Mouse (Mus musculus): Measurements from ENCODE around the gene D930048N14Rik.
"Not testable (repeated sequence)": the region's sequence is repeated elsewhere in the genome, so short reads cannot be mapped to it uniquely, and the experiment has no call there.

The D930048N14Rik gene

GRCm38 (mm10) chr11:51650691-51651515 lies at the start of gene D930048N14Rik, which contains the start of gene N4bp3:
Gene D930048N14Rik, plus strand, starts transcription at chr11:51650954.
Gene N4bp3, minus strand, starts transcription at chr11:51650842.
- DNase-seq (ENCODE audit: low read depth in 2 of 2, low spot score in 2 of 2), result peak; percentile 59 to 63

GRCm38 (mm10) chr11:51602253-51602652 lies 48.5 kb upstream of the D930048N14Rik start:
- no peak for DNase-seq (ENCODE audit: low read depth in 2 of 2, low spot score in 2 of 2)

- peak; percentile 72 to 78 for DNase-seq (ENCODE audit: low read depth in 2 of 2, low spot score in 2 of 2)
Observed at GRCm38 (mm10) chr11:51605602-51606446, 44.9 kb upstream of the D930048N14Rik start.

GRCm38 (mm10) chr11:51606447-51607095 lies 44.2 kb upstream of the D930048N14Rik start, which contains the start of gene Hnrnpab:
Gene Hnrnpab, minus strand, starts transcription at chr11:51606847.
- peak; percentile 97 to 98 for DNase-seq (ENCODE audit: low read depth in 2 of 2, low spot score in 2 of 2)

GRCm38 (mm10) chr11:51607096-51607738 lies 43.5 kb upstream of the D930048N14Rik start:
- DNase-seq (ENCODE audit: low read depth in 2 of 2, low spot score in 2 of 2), result no peak

- DNase-seq (ENCODE audit: low read depth in 2 of 2, low spot score in 2 of 2), result no peak
Observed at GRCm38 (mm10) chr11:51609266-51609909, 41.4 kb upstream of the D930048N14Rik start.

GRCm38 (mm10) chr11:51609940-51610339 lies 40.8 kb upstream of the D930048N14Rik start:
- DNase-seq (ENCODE audit: low read depth in 2 of 2, low spot score in 2 of 2), result not testable (repeated sequence)

- DNase-seq (ENCODE audit: low read depth in 2 of 2, low spot score in 2 of 2), result no peak
Observed at GRCm38 (mm10) chr11:51614256-51614655, 36.5 kb upstream of the D930048N14Rik start.

GRCm38 (mm10) chr11:51615129-51615528 lies 35.6 kb upstream of the D930048N14Rik start:
- DNase-seq (ENCODE audit: low read depth in 2 of 2, low spot score in 2 of 2), result no peak

- DNase-seq (ENCODE audit: low read depth in 2 of 2, low spot score in 2 of 2), result peak; percentile 40 to 41
Observed at GRCm38 (mm10) chr11:51615601-51616000, 35.2 kb upstream of the D930048N14Rik start.

GRCm38 (mm10) chr11:51616113-51616512 lies 34.6 kb upstream of the D930048N14Rik start:
- not testable (repeated sequence) for DNase-seq (ENCODE audit: low read depth in 2 of 2, low spot score in 2 of 2)

GRCm38 (mm10) chr11:51617693-51618092 lies 33.1 kb upstream of the D930048N14Rik start:
- DNase-seq (ENCODE audit: low read depth in 2 of 2, low spot score in 2 of 2), result peak; percentile 70 to 80

GRCm38 (mm10) chr11:51618894-51619408 lies 31.8 kb upstream of the D930048N14Rik start:
- no peak for DNase-seq (ENCODE audit: low read depth in 2 of 2, low spot score in 2 of 2)

- peak; percentile 76 to 87 for DNase-seq (ENCODE audit: low read depth in 2 of 2, low spot score in 2 of 2)
Observed at GRCm38 (mm10) chr11:51619409-51620060, 31.2 kb upstream of the D930048N14Rik start, which contains the start of gene Nhp2. Gene Nhp2, plus strand, starts transcription at chr11:51619735.

GRCm38 (mm10) chr11:51620084-51620483 lies 30.7 kb upstream of the D930048N14Rik start:
- no peak for DNase-seq (ENCODE audit: low read depth in 2 of 2, low spot score in 2 of 2)

- no peak for DNase-seq (ENCODE audit: low read depth in 2 of 2, low spot score in 2 of 2)
Observed at GRCm38 (mm10) chr11:51621776-51622175, 29.0 kb upstream of the D930048N14Rik start.

- no peak for DNase-seq (ENCODE audit: low read depth in 2 of 2, low spot score in 2 of 2)
Observed at GRCm38 (mm10) chr11:51622971-51623491, 27.7 kb upstream of the D930048N14Rik start.

GRCm38 (mm10) chr11:51625187-51625820 lies 25.4 kb upstream of the D930048N14Rik start:
- no peak for DNase-seq (ENCODE audit: low read depth in 2 of 2, low spot score in 2 of 2)

- DNase-seq (ENCODE audit: low read depth in 2 of 2, low spot score in 2 of 2), result no peak
Observed at GRCm38 (mm10) chr11:51627425-51627824, 23.3 kb upstream of the D930048N14Rik start.

All from CD8-positive naive resting alpha-beta T cell, adult 2 months (primary cell).